Mouse (Mus musculus) megakaryocyte, embryonic 14.5 days (primary cell): ENCODE measurements around the gene Sdccag8. TPM values are rescaled to one million over a fixed set of nuclear protein-coding genes. Genes with fewer than 3 reads are reported as not detected.

Source experiments
- H3K27me3 ChIP-seq: replicated peaks from 2 replicates; pipeline ENCODE3; 2012; ENCODE audit warnings: inconsistent platforms
- H3K36me3 ChIP-seq: replicated peaks from 2 replicates; pipeline ENCODE3; 2012; ENCODE audit warnings: low read length, inconsistent platforms, mixed read lengths
- H3K4me1 ChIP-seq: 2 replicates; pipeline ENCODE4 v1.6.1; 2012; ENCODE audit warnings: inconsistent platforms
- H3K4me3 ChIP-seq: replicated peaks from 2 replicates; pipeline ENCODE3; 2012; ENCODE audit warnings: moderate library complexity, mild to moderate bottlenecking, inconsistent platforms
- H3K9me3 ChIP-seq: 2 replicates; pipeline ENCODE4 v1.6.1; 2012; ENCODE audit warnings: inconsistent platforms
- FLI1 ChIP-seq: IDR thresholded peaks from 2 replicates; pipeline ENCODE4 v1.6.1; 2012; ENCODE audit warnings: low read length, inconsistent platforms, mixed read lengths
- GATA1 ChIP-seq: IDR thresholded peaks from 3 replicates; pipeline ENCODE4 v1.6.1; 2012; ENCODE audit warnings: mixed read lengths, low read length, inconsistent platforms, borderline replicate concordance
- polyA plus RNA-seq: library from polyadenylated mRNA; stranded (reverse); fragments of >175 nt; gene quantifications from 2 replicates; pipeline ENCODE4 v1.2.3, GENCODE M21; 2012; ENCODE audit warnings: low replicate concordance; ENCODE audit not compliant: insufficient read depth

Sdccag8 gene
- polyA plus RNA-seq, 1 experiment = 3.0 TPM

- peaks cover 16% of the 10 kb centered on the region for H3K36me3 ChIP-seq
- H3K4me3 ChIP-seq = peak within 1 kb of the TSS; percentile 93
- no peak for TF ChIP-seq FLI1
- TF ChIP-seq GATA1 = no peak
- H3K4me1 ChIP-seq = peaks cover 60% of the 10 kb centered on the region
- H3K27me3 ChIP-seq = no peaks in the 10 kb centered on the region
- no peaks in the 10 kb centered on the region for H3K9me3 ChIP-seq
These were observed 432 bp upstream of the Sdccag8 start, which contains the start of gene Cep170 for GRCm38 (mm10) chr1:176814036-176814420. Gene Cep170, minus strand, starts transcription at chr1:176814067.

- no peak for TF ChIP-seq GATA1
- TF ChIP-seq FLI1 = no peak
- Histone ChIP-seq H3K9me3 (no peaks in the 10 kb centered on the region), H3K4me3 (peak overlapping the region; percentile 65), H3K27me3 (no peaks in the 10 kb centered on the region), H3K4me1 (peaks cover 70% of the 10 kb centered on the region), H3K36me3 (peaks cover 29% of the 10 kb centered on the region)
These were observed 2.3 kb downstream of the Sdccag8 start for GRCm38 (mm10) chr1:176816728-176817127.

- peak overlapping the region; percentile 60 for H3K4me3 ChIP-seq
- H3K4me1 ChIP-seq = peaks cover 82% of the 10 kb centered on the region
- no peaks in the 10 kb centered on the region for H3K27me3 ChIP-seq
- H3K9me3 ChIP-seq = no peaks in the 10 kb centered on the region
- peaks cover 29% of the 10 kb centered on the region for H3K36me3 ChIP-seq
- TF ChIP-seq FLI1 (no peak), GATA1 (no peak)
These were observed 3.7 kb downstream of the Sdccag8 start for GRCm38 (mm10) chr1:176818147-176818546.

- peaks cover 33% of the 10 kb centered on the region for H3K36me3 ChIP-seq
- H3K4me3 ChIP-seq = peak overlapping the region; percentile 82
- no peaks in the 10 kb centered on the region for H3K9me3 ChIP-seq
- peaks cover 88% of the 10 kb centered on the region for H3K4me1 ChIP-seq
- TF ChIP-seq GATA1 = no peak
- TF ChIP-seq FLI1 = no peak
- H3K27me3 ChIP-seq = no peaks in the 10 kb centered on the region
These were observed 4.3 kb downstream of the Sdccag8 start for GRCm38 (mm10) chr1:176818763-176819162.

GRCm38 (mm10) chr1:176821929-176822328 lies 7.5 kb downstream of the Sdccag8 start:
- no peak for TF ChIP-seq FLI1
- peak; percentile 64; the same call in 1 of the 3 replicates for TF ChIP-seq GATA1
- Histone ChIP-seq H3K4me3 (peak overlapping the region; percentile 77), H3K36me3 (peaks cover 59% of the 10 kb centered on the region), H3K27me3 (no peaks in the 10 kb centered on the region), H3K4me1 (peaks cover 98% of the 10 kb centered on the region), H3K9me3 (no peaks in the 10 kb centered on the region)

GRCm38 (mm10) chr1:176822949-176823348 lies 8.5 kb downstream of the Sdccag8 start:
- H3K4me3 ChIP-seq = peak overlapping the region; percentile 50
- no peaks in the 10 kb centered on the region for H3K27me3 ChIP-seq
- H3K9me3 ChIP-seq = no peaks in the 10 kb centered on the region
- peaks cover 65% of the 10 kb centered on the region for H3K36me3 ChIP-seq
- no peak for TF ChIP-seq GATA1
- no peak for TF ChIP-seq FLI1
- peaks cover 98% of the 10 kb centered on the region for H3K4me1 ChIP-seq

GRCm38 (mm10) chr1:176823889-176824288 lies 9.4 kb downstream of the Sdccag8 start:
- no peaks in the 10 kb centered on the region for H3K9me3 ChIP-seq
- peaks cover 98% of the 10 kb centered on the region for H3K4me1 ChIP-seq
- H3K27me3 ChIP-seq = no peaks in the 10 kb centered on the region
- TF ChIP-seq FLI1 (no peak), GATA1 (no peak)
- peak overlapping the region; percentile 83 for H3K4me3 ChIP-seq
- peaks cover 65% of the 10 kb centered on the region for H3K36me3 ChIP-seq

GRCm38 (mm10) chr1:176824611-176825010 lies 10.2 kb downstream of the Sdccag8 start:
- peaks cover 71% of the 10 kb centered on the region for H3K36me3 ChIP-seq
- TF ChIP-seq GATA1 (no peak), FLI1 (no peak)
- no peaks in the 10 kb centered on the region for H3K27me3 ChIP-seq
- peak overlapping the region; percentile 78 for H3K4me3 ChIP-seq
- peaks cover 98% of the 10 kb centered on the region for H3K4me1 ChIP-seq
- H3K9me3 ChIP-seq = no peaks in the 10 kb centered on the region

GRCm38 (mm10) chr1:176825084-176825483 lies 10.6 kb downstream of the Sdccag8 start:
- TF ChIP-seq GATA1 = no peak
- no peak for TF ChIP-seq FLI1
- Histone ChIP-seq H3K9me3 (no peaks in the 10 kb centered on the region), H3K27me3 (no peaks in the 10 kb centered on the region), H3K36me3 (peaks cover 71% of the 10 kb centered on the region), H3K4me3 (no peak overlapping the region), H3K4me1 (peaks cover 98% of the 10 kb centered on the region)

- peaks cover 75% of the 10 kb centered on the region for H3K36me3 ChIP-seq
- peaks cover 88% of the 10 kb centered on the region for H3K4me1 ChIP-seq
- H3K4me3 ChIP-seq = no peak overlapping the region
- H3K9me3 ChIP-seq = no peaks in the 10 kb centered on the region
- H3K27me3 ChIP-seq = no peaks in the 10 kb centered on the region
- TF ChIP-seq FLI1 (no peak), GATA1 (no peak)
These were observed 11.7 kb downstream of the Sdccag8 start for GRCm38 (mm10) chr1:176826186-176826585.

- H3K4me1 ChIP-seq = peaks cover 88% of the 10 kb centered on the region
These were observed 12.5 kb downstream of the Sdccag8 start for GRCm38 (mm10) chr1:176826931-176827330.

More at GRCm38 (mm10) chr1:176826931-176827330, 12.5 kb downstream of the Sdccag8 start:
- TF ChIP-seq GATA1 (no peak), FLI1 (no peak)
- Histone ChIP-seq H3K4me3 (peak overlapping the region; percentile 47), H3K9me3 (no peaks in the 10 kb centered on the region), H3K36me3 (peaks cover 82% of the 10 kb centered on the region), H3K27me3 (no peaks in the 10 kb centered on the region)
